Mouse (Mus musculus) limb, embryonic 11.5 days (tissue): ENCODE measurements at regions not wholly inside any gene's neighbourhood (a gene's known extent, or its start where the extent isn't known, plus 50 kb on each side); places are given as distances from the start of the nearest gene placed in this dataset.

Source experiments
- ATAC-seq: fragments of 200-750 bp; cut with Nextera tagmentation; 2 replicates; pipeline ENCODE4 v1.8.0; 2017; ENCODE audit warnings: low read depth; ENCODE audit not compliant: insufficient number of reproducible peaks, low FRiP score, low TSS enrichment
- DNase-seq: peaks from one replicate; pipeline ENCODE4 v3.0.0-alpha.2; 2015; ENCODE audit warnings: low spot score
- H3K27ac ChIP-seq: fragments of 300-500 bp; sonication (generic); replicated peaks from 2 replicates; pipeline ENCODE4 v1.5.1; 2014; ENCODE audit warnings: low read depth, mild to moderate bottlenecking, low read length
- H3K27me3 ChIP-seq: fragments of 300-500 bp; sonication (generic); 2 replicates; pipeline ENCODE4 v1.6.1; 2014; ENCODE audit warnings: mild to moderate bottlenecking, low read length, mixed read lengths; ENCODE audit not compliant: control insufficient read depth, insufficient read depth
- H3K36me3 ChIP-seq: fragments of 300-500 bp; sonication (generic); 2 replicates; pipeline ENCODE4 v1.6.1; 2014; ENCODE audit warnings: mild to moderate bottlenecking, low read length, moderate library complexity, mixed read lengths; ENCODE audit not compliant: control insufficient read depth, insufficient read depth
- H3K4me1 ChIP-seq: fragments of 300-500 bp; sonication (generic); 2 replicates; pipeline ENCODE4 v1.6.1; 2014; ENCODE audit warnings: low read length, mixed read lengths; ENCODE audit not compliant: control insufficient read depth, insufficient read depth
- H3K4me2 ChIP-seq: fragments of 300-500 bp; sonication (generic); 2 replicates; pipeline ENCODE4 v1.6.1; 2014; ENCODE audit warnings: low read depth, mild to moderate bottlenecking, moderate library complexity; ENCODE audit not compliant: severe bottlenecking
- H3K4me3 ChIP-seq: fragments of 300-500 bp; sonication (generic); 2 replicates; pipeline ENCODE4 v1.5.1; 2014; ENCODE audit warnings: low read depth, low read length
- H3K9ac ChIP-seq: fragments of 300-500 bp; sonication (generic); 2 replicates; pipeline ENCODE4 v1.6.1; 2014; ENCODE audit warnings: mild to moderate bottlenecking, low read length
- H3K9me3 ChIP-seq: fragments of 300-500 bp; sonication (generic); 2 replicates; pipeline ENCODE4 v1.6.1; 2016; ENCODE audit warnings: low read length; ENCODE audit not compliant: control insufficient read depth
- WGBS: fragments of 180-500 bp; shearing (Covaris S2); extraction: QIAGEN DNeasy Blood & Tissue Kit; methylation state at CpG from one replicate; pipeline ENCODE4 v1.1.7; 2014; 5-methylcytosine and 5-hydroxymethylcytosine counted together

DNA sequence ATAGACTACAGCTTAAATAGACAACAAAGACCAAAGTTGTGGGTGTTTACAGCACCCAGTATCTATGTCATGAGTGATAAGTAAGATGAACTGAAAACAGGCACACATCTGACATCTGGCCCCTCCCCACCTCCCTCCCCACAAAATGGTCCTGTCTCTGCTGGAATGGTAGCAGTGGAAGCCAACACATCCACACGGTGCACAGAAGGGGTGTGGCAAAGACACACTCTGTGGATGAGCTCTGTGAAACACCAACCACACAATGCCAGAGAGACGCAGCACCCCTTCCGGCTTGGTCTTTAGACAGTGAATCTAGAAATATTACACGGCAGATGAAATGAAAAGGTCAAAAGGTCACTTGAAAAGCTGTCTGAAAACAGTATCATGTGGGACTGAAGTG lies 85.6 kb downstream of the Fgf18 start:
- Histone ChIP-seq H3K27ac (no peak overlapping the region), H3K4me3 (no peak overlapping the region), H3K9me3 (no peaks in the 10 kb centered on the region), H3K4me1 (no peaks in the 10 kb centered on the region), H3K9ac (no peak overlapping the region), H3K36me3 (no peaks in the 10 kb centered on the region), H3K27me3 (no peaks in the 10 kb centered on the region), H3K4me2 (no peak overlapping the region)
- no peak for DNase-seq
- ATAC-seq: no peak
- WGBS: 80% methylated on average over 4 of the region's 4 CpGs

DNA sequence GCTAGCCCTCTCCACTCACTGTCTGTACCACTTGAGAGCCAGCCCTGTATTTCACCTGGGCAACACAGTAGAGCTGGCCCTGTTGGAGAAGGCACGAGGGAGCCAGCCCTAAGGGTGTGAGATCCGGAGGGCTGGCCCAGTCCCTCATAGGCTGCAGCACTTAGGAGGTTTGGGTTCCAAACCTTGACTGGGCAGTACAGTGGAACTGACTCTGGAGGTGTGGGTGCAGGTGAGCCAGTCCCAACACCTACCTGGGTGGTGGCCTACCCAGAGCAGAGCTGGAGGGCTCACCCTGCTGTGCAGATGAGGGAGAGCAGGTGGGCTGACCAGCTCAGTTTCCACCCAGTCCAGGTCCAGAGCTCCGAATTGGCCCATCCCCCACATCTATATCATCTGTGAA lies 86.8 kb downstream of the Fgf18 start:
- H3K4me1 ChIP-seq: no peaks in the 10 kb centered on the region
- DNase-seq: no peak
- H3K27me3 ChIP-seq: no peaks in the 10 kb centered on the region
- H3K4me2 ChIP-seq: no peak overlapping the region
- ATAC-seq: no peak
- no peak overlapping the region for H3K4me3 ChIP-seq
- no peak overlapping the region for H3K9ac ChIP-seq
- H3K27ac ChIP-seq: no peak overlapping the region
- H3K36me3 ChIP-seq: no peaks in the 10 kb centered on the region
- WGBS: 61% methylated on average over 3 of the region's 3 CpGs
- H3K9me3 ChIP-seq: no peaks in the 10 kb centered on the region

DNA sequence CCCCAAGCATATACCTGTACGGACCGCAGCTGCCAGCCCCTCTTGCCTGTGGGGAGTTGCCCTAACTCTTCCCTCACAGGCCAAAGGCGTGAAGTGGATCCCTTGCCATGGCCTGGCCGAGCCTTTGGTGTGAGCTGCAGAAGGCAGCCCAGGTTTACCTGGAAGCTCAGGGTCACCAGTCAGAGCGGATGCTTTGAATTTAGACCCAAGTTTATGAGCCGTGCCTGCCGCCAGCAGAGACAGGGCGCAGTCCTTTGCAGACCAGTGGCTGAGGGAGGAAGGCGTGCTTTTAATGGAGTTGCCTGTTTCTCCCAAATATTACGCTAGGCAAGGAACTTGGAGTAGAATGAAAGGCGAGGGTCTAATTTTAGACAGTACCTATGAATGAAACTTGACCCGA lies 97.0 kb downstream of the Fgf18 start:
- peak; percentile 57 for ATAC-seq
- no peak overlapping the region for H3K27ac ChIP-seq
- 53% methylated on average over 12 of the region's 12 CpGs for WGBS

DNA sequence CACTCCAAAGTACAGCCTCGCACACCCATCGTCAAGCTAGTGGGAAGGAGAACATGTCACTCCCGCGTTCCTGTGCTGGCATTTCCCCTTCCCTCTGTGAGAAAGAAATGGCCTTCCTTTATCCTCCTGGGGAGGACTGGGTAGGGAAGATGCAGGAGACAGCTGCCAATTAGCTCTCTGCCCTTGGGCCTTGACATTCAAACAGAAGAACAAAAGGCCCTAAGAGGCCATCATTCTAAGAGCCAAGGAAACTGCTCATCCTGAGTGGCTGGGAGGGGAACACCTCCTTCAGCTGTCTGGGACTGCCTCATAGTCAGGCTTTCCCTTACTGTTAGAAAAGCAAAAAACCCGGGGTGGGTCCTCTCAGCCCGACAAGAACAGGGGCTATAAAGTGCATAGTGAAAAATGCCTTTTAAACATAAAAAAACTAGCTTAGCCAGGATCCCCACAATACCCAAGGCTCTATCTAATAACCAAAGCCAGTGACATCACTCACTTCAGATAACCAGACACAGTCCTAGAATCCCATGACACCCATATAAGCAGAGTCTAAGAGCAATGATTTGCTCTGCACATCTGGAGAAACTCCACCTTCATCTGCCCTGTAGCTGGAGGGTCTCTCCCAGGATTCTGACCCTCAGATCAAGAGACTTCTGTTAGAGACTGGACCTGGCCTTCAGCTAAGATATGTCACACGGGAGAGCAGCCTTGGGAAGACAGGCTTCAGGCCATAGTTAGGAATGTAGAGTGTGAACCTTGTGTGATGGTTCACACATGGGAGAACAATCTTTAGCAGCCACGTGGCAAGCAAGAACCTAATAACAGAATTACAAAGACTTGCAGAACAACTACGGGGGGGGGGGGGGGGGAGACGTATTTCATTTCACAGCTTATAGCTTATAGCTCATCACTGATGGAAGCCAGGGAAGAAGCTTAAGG lies 107.1 kb downstream of the Fgf18 start:
- 81% methylated on average over 9 of the region's 10 CpGs for WGBS
- H3K4me1 ChIP-seq: no peaks in the 10 kb centered on the region
- no peak overlapping the region for H3K27ac ChIP-seq
- ATAC-seq (no peak), DNase-seq (no peak)
- H3K36me3 ChIP-seq: no peaks in the 10 kb centered on the region
- H3K9me3 ChIP-seq: no peaks in the 10 kb centered on the region
- H3K9ac ChIP-seq: no peak overlapping the region
- no peaks in the 10 kb centered on the region for H3K27me3 ChIP-seq
- no peak overlapping the region for H3K4me2 ChIP-seq
- no peak overlapping the region for H3K4me3 ChIP-seq

More for the DNA sequence above, 97.0 kb downstream of the Fgf18 start:
- Histone ChIP-seq H3K4me1 (0 out of 2 replicates have a peak, but pooled peaks cover 3% of the 10 kb centered on the region), H3K9me3 (no peaks in the 10 kb centered on the region), H3K4me2 (no peak overlapping the region), H3K36me3 (no peaks in the 10 kb centered on the region), H3K9ac (no peak overlapping the region), H3K4me3 (no peak overlapping the region), H3K27me3 (no peaks in the 10 kb centered on the region)
- DNase-seq: peak; percentile 31

DNA sequence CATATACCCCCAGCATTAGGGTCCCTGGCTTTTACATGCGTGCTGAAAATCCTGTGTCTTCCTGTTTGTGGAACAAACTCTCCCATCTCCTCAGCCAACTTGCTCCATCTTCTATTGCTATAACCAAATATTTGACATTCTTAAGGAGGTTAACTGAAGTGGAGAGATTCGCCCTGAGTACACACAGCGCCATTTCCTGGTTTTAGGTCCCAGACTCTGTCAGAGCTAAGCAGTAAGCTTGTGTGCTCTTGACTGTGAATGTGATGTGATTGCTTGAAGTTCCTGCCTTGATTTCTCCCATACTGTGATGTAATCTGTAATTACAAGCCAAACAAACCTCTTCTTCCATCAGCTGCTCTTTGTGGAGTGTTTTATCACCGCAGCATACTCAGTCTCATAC lies 110.8 kb downstream of the Fgf18 start:
- no peak overlapping the region for H3K4me2 ChIP-seq
- H3K36me3 ChIP-seq: no peaks in the 10 kb centered on the region
- H3K9me3 ChIP-seq: no peaks in the 10 kb centered on the region
- no peaks in the 10 kb centered on the region for H3K27me3 ChIP-seq
- H3K27ac ChIP-seq: no peak overlapping the region
- no peaks in the 10 kb centered on the region for H3K4me1 ChIP-seq
- no peak overlapping the region for H3K9ac ChIP-seq
- WGBS: 96% methylated on average over 4 of the region's 4 CpGs
- ATAC-seq: no peak
- no peak overlapping the region for H3K4me3 ChIP-seq
- DNase-seq: no peak

DNA sequence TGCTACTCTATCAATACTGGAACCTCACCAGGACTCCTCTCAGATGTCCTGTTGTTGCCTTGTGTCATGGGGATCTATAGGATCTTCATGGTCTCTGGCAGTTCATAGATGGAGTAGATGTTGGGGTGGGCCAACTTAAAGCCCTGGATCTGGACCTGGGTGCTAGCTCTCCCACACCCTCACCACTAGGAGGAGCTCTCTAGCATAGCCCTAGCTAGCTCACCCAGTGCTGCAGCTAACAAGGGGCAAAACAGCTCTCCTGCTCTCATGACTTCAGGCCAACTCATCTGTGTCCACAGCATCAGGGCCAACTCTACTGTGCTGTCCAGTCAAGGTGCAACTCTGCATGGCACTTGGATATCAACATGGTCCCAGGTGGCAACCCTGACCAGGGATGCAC lies 118.3 kb downstream of the Fgf18 start:
- no peaks in the 10 kb centered on the region for H3K36me3 ChIP-seq
- H3K27ac ChIP-seq: no peak overlapping the region
- H3K27me3 ChIP-seq: no peaks in the 10 kb centered on the region
- DNase-seq (no peak), ATAC-seq (no peak)
- H3K4me1 ChIP-seq: no peaks in the 10 kb centered on the region
- no peaks in the 10 kb centered on the region for H3K9me3 ChIP-seq
- H3K9ac ChIP-seq: no peak overlapping the region
- H3K4me2 ChIP-seq: no peak overlapping the region
- H3K4me3 ChIP-seq: no peak overlapping the region

DNA sequence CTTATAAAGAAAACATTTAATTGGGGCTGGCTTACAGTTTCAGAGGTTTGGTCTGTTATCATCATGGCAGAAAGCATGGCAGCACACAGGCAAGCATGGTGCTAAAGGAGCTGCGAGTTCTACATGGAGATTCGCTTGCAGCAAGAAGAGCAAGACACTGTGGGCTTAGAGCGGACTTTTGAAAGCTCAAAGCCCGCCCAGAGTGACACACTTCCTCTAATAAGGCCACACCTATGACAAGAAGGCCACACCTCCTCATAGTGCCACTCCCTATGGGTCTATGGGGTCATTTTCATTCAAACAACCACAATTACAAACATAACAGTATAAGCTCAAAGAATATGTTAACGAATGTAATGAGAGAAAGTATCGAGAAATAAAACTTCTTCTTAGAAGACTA lies 120.1 kb downstream of the Fgf18 start:
- DNase-seq (no peak), ATAC-seq (no peak)
- Histone ChIP-seq H3K4me1 (no peaks in the 10 kb centered on the region), H3K4me3 (no peak overlapping the region), H3K9me3 (no peaks in the 10 kb centered on the region), H3K36me3 (no peaks in the 10 kb centered on the region), H3K27ac (no peak overlapping the region), H3K9ac (no peak overlapping the region), H3K27me3 (no peaks in the 10 kb centered on the region), H3K4me2 (no peak overlapping the region)
- WGBS: 94% methylated on average over 6 of the region's 6 CpGs

DNA sequence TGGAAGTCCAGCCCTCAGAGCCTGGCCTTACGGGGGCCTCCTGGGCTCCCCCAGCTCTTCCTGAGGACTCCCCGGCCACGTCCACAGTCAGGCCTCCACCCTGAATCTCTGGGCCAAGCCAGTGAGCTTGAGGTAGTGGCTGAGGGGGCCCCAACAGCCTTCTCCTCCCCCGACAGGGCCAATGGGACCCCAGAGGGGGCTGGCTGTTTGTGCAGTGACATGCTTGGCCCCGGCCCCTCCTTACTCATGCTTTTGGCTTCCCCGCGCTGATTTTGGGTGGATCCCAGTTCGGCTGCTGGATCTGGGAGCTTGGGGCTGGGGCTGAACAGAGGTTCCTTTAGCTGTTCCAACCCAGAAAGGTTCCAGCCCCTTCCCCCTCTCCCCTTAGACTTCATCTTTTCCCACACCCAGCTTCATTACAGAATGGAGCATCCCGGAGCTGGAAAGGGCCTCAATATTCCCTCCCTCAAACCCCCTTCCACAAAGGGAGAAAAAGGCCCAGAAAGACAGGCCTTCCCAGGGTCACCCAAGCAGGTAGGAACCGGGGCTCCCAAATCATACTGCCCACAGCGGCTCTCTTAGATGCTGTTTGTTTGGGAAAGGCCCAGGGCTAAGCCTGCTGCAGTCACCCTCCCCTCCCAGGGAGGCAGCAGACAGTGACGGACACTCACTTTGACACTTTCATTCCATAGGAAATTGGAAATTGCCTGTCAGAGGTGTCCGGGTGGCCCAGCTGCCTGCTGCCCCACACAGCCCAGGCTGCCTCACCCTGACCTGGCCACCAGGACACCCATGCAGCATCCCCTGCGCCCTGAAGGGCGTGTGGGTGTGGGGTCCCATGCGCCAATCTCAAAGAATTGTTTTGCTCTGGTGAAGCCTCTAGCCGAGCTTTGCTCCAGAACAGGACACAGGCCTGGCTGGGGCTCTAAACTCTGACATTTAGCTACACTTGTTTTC lies 133.7 kb downstream of the Fgf18 start:
- 74% methylated on average over 17 of the region's 17 CpGs for WGBS
- H3K27ac ChIP-seq: no peak overlapping the region
- H3K4me3 ChIP-seq: no peak overlapping the region
- H3K4me2 ChIP-seq: no peak overlapping the region
- H3K9me3 ChIP-seq: no peaks in the 10 kb centered on the region
- no peak overlapping the region for H3K9ac ChIP-seq
- no peak for DNase-seq
- H3K4me1 ChIP-seq: peaks cover 2% of the 10 kb centered on the region; the same call in 1 of the 2 replicates
- ATAC-seq: no peak
- no peaks in the 10 kb centered on the region for H3K27me3 ChIP-seq
- H3K36me3 ChIP-seq: no peaks in the 10 kb centered on the region
